Mouse (Mus musculus): ENCODE measurements around the gene Tmem129. TPM values are rescaled to one million over a fixed set of nuclear protein-coding genes. Genes with fewer than 3 reads are reported as not detected.
A peak's percentile ranks its signal among the peaks of the same experiment; 100 is the strongest.

Tmem129 gene
- not detected in 2 replicates for polyA plus RNA-seq (2012; ENCODE audit: insufficient read depth, insufficient read length, low replicate concordance, missing spikeins)

- Histone ChIP-seq H3K27ac (ENCODE audit: insufficient read depth, low read depth, low read length) (peak within 1 kb of the TSS; percentile 98), H3K4me3 (ENCODE audit: insufficient read depth, low read depth, low read length) (peak within 1 kb of the TSS; percentile 65), H3K4me1 (ENCODE audit: control insufficient read depth, insufficient read depth, low read length) (peaks cover 16% of the 10 kb centered on the region)
- TF ChIP-seq POLR2A (IDR thresholded peaks at IDR 0.05; ENCODE audit: insufficient read depth, low read depth, low read length), result peak; percentile 42; the same call in 1 of the 2 replicates
- no peak for TF ChIP-seq CTCF (IDR thresholded peaks at IDR 0.05; ENCODE audit: insufficient read depth, low read depth, low read length)
- WGBS, result under 1% methylated on average over 60 of the region's 60 CpGs
Measured at GRCm38 (mm10) chr5:33657787-33658663, at the start of gene Tmem129, which contains the start of gene Tacc3. Tmem129 (minus strand) TSS chr5:33658416. Tacc3 (plus strand) TSS chr5:33658128.

- WGBS, result 89% methylated on average over 4 of the region's 4 CpGs
- Histone ChIP-seq H3K4me1 (ENCODE audit: control insufficient read depth, insufficient read depth, low read length) (peaks cover 13% of the 10 kb centered on the region; the same call in 1 of the 2 replicates), H3K27ac (ENCODE audit: insufficient read depth, low read depth, low read length) (no peak overlapping the region), H3K4me3 (ENCODE audit: insufficient read depth, low read depth, low read length) (no peak overlapping the region)
- TF ChIP-seq CTCF (IDR thresholded peaks at IDR 0.05; ENCODE audit: insufficient read depth, low read depth, low read length) (no peak), POLR2A (IDR thresholded peaks at IDR 0.05; ENCODE audit: insufficient read depth, low read depth, low read length) (no peak)
Measured at GRCm38 (mm10) chr5:33707163-33707562, 48.9 kb upstream of the Tmem129 start.

GRCm38 (mm10) chr5:33706350-33706629 is 48.1 kb upstream of the Tmem129 start:
- WGBS, result 92% methylated on average over 1 of the region's 1 CpGs
- no peak for TF ChIP-seq POLR2A (IDR thresholded peaks at IDR 0.05; ENCODE audit: insufficient read depth, low read depth, low read length)
- TF ChIP-seq CTCF (IDR thresholded peaks at IDR 0.05; ENCODE audit: insufficient read depth, low read depth, low read length), result no peak
- peaks cover 13% of the 10 kb centered on the region; the same call in 1 of the 2 replicates for H3K4me1 ChIP-seq (ENCODE audit: control insufficient read depth, insufficient read depth, low read length)
- H3K27ac ChIP-seq (ENCODE audit: insufficient read depth, low read depth, low read length), result no peak overlapping the region
- no peak overlapping the region for H3K4me3 ChIP-seq (ENCODE audit: insufficient read depth, low read depth, low read length)

GRCm38 (mm10) chr5:33705612-33706349 is 47.6 kb upstream of the Tmem129 start:
- 62% methylated on average over 9 of the region's 9 CpGs for WGBS
- no peak for TF ChIP-seq POLR2A (IDR thresholded peaks at IDR 0.05; ENCODE audit: insufficient read depth, low read depth, low read length)
- TF ChIP-seq CTCF (IDR thresholded peaks at IDR 0.05; ENCODE audit: insufficient read depth, low read depth, low read length), result no peak
- Histone ChIP-seq H3K4me3 (ENCODE audit: insufficient read depth, low read depth, low read length) (no peak overlapping the region), H3K27ac (ENCODE audit: insufficient read depth, low read depth, low read length) (no peak overlapping the region), H3K4me1 (ENCODE audit: control insufficient read depth, insufficient read depth, low read length) (peaks cover 13% of the 10 kb centered on the region; the same call in 1 of the 2 replicates)

- WGBS, result 50% methylated on average over 11 of the region's 11 CpGs
Measured at GRCm38 (mm10) chr5:33704945-33705611, 46.9 kb upstream of the Tmem129 start.

GRCm38 (mm10) chr5:33703999-33704398 is 45.8 kb upstream of the Tmem129 start:
- TF ChIP-seq POLR2A (IDR thresholded peaks at IDR 0.05; ENCODE audit: insufficient read depth, low read depth, low read length) (no peak), CTCF (IDR thresholded peaks at IDR 0.05; ENCODE audit: insufficient read depth, low read depth, low read length) (no peak)
- Histone ChIP-seq H3K4me1 (ENCODE audit: control insufficient read depth, insufficient read depth, low read length) (peaks cover 13% of the 10 kb centered on the region; the same call in 1 of the 2 replicates), H3K27ac (ENCODE audit: insufficient read depth, low read depth, low read length) (no peak overlapping the region), H3K4me3 (ENCODE audit: insufficient read depth, low read depth, low read length) (no peak overlapping the region)
- 60% methylated on average over 8 of the region's 8 CpGs for WGBS

More at GRCm38 (mm10) chr5:33704945-33705611, 46.9 kb upstream of the Tmem129 start:
- no peak for TF ChIP-seq CTCF (IDR thresholded peaks at IDR 0.05; ENCODE audit: insufficient read depth, low read depth, low read length)
- no peak for TF ChIP-seq POLR2A (IDR thresholded peaks at IDR 0.05; ENCODE audit: insufficient read depth, low read depth, low read length)
- H3K4me3 ChIP-seq (ENCODE audit: insufficient read depth, low read depth, low read length), result no peak overlapping the region
- H3K4me1 ChIP-seq (ENCODE audit: control insufficient read depth, insufficient read depth, low read length), result peaks cover 13% of the 10 kb centered on the region; the same call in 1 of the 2 replicates
- no peak overlapping the region for H3K27ac ChIP-seq (ENCODE audit: insufficient read depth, low read depth, low read length)

- no peak overlapping the region for H3K27ac ChIP-seq (ENCODE audit: insufficient read depth, low read depth, low read length)
- TF ChIP-seq CTCF (IDR thresholded peaks at IDR 0.05; ENCODE audit: insufficient read depth, low read depth, low read length), result no peak
- no peak for TF ChIP-seq POLR2A (IDR thresholded peaks at IDR 0.05; ENCODE audit: insufficient read depth, low read depth, low read length)
- no peak overlapping the region for H3K4me3 ChIP-seq (ENCODE audit: insufficient read depth, low read depth, low read length)
- H3K4me1 ChIP-seq (ENCODE audit: control insufficient read depth, insufficient read depth, low read length), result peaks cover 22% of the 10 kb centered on the region
- 79% methylated on average over 11 of the region's 11 CpGs for WGBS
Measured at GRCm38 (mm10) chr5:33701832-33702231, 43.6 kb upstream of the Tmem129 start.

- no peak for TF ChIP-seq CTCF (IDR thresholded peaks at IDR 0.05; ENCODE audit: insufficient read depth, low read depth, low read length)
- no peak for TF ChIP-seq POLR2A (IDR thresholded peaks at IDR 0.05; ENCODE audit: insufficient read depth, low read depth, low read length)
- H3K4me3 ChIP-seq (ENCODE audit: insufficient read depth, low read depth, low read length), result no peak overlapping the region
- no peak overlapping the region for H3K27ac ChIP-seq (ENCODE audit: insufficient read depth, low read depth, low read length)
- WGBS, result 71% methylated on average over 13 of the region's 13 CpGs
- peaks cover 22% of the 10 kb centered on the region for H3K4me1 ChIP-seq (ENCODE audit: control insufficient read depth, insufficient read depth, low read length)
Measured at GRCm38 (mm10) chr5:33700010-33700409, 41.8 kb upstream of the Tmem129 start.

All from olfactory bulb, adult 2 months (tissue).